Mouse (Mus musculus) mesoderm, embryonic 11.5 days (tissue): ENCODE measurements around the gene Fsd1.
A peak's percentile ranks its signal among the peaks of the same experiment; 100 is the strongest.

Experiments
- DNase-seq: peaks from one replicate; pipeline ENCODE4 v3.0.0-alpha.2; 2012; ENCODE audit warnings: low read depth, low spot score

The Fsd1 gene

DNA sequence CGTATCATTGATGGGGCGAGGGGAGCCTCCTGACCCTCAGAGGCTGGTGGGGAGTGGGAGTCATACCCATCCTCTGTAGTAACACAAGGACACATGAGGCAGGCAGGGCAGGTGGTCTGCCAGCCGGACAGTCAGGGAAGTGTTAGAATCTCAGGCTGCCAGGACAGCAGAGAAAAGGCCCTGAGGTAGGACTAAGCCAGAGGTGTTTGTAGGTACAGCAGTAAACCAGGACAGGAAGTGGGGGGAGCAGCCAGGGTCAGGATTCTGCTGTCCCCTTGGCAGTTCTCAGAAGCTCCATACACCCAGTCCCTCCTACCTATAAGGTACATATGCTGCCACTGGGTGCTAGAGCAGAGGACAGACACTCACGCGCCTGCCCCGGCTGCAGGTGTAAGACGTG lies 24.7 kb upstream of the Fsd1 start:
- DNase-seq: no peak

DNA sequence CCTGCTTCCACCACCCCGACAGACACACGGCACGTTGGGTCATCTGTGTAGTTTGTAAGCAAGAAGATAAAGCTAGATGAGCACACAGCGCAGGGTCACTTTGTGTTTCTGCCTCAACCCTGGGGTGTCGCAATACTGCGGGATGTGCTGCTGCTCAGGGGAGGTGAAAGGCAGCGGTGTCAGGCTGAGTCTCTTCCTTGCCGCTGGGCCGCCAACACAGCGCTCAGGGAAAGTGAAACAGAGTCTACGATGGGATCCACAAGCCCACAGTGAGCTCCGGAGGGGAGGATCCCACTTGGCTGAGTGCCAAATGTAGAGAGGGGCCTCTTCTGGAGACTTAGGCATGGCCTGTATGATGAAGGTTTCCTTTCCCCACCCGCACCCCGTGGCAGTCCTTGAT lies 23.1 kb upstream of the Fsd1 start:
- no peak for DNase-seq

- DNase-seq: no peak
These were observed 21.8 kb upstream of the Fsd1 start for GRCm38 (mm10) chr17:55964496-55964895.

GRCm38 (mm10) chr17:55964996-55965395 lies 21.3 kb upstream of the Fsd1 start:
- DNase-seq: no peak

DNA sequence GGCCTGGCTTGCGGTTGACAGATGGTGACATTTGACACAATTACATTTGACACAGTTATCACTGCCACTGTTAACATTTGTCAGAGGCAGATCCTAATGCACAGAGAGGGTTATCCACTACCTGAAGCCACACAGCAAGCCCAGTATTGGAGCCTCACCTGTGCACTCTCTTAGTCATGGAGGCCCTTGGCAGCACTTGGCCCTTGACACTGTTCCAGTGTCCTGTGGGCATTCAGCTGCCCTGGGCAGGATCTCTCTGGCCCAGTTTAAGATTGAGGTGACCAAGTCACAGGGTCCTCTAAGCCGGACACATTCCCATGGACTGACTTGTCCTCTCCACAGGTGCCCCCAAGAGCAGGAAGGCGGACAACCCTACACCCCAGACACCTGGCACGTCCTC lies 19.1 kb upstream of the Fsd1 start:
- DNase-seq: no peak

- no peak for DNase-seq
These were observed 18.1 kb upstream of the Fsd1 start for GRCm38 (mm10) chr17:55968210-55968609.

- DNase-seq: peak; percentile 77
These were observed 16.7 kb upstream of the Fsd1 start for GRCm38 (mm10) chr17:55969560-55969959.

GRCm38 (mm10) chr17:55969966-55970891 lies 16.1 kb upstream of the Fsd1 start, which contains the start of gene Shd:
Gene Shd (plus strand): TSS chr17:55970467.
- DNase-seq: peak; percentile 77

- no peak for DNase-seq
These were observed 14.9 kb upstream of the Fsd1 start for GRCm38 (mm10) chr17:55971453-55971852.

- peak; percentile 82 for DNase-seq
These were observed 9.9 kb upstream of the Fsd1 start for GRCm38 (mm10) chr17:55976255-55976862.

DNA sequence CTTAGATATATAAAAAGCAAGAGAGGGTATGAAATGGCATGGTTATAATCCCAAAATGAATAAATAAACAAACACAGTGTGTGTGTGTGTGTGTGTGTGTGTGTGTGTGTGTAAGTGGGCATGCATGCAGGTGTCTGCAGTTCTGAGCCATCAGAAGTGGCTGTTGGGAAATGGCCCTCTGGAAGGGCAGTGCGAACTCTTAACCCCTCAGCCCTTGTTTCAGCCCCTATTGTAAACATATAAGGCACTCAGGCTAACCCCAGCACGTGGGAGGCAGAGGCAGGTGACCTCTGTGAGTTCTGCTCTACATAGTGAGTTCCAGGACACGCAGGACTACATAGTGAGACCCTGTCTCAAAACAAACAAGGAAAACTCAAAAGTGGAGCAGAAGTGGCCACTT lies 9.0 kb upstream of the Fsd1 start:
- no peak for DNase-seq

GRCm38 (mm10) chr17:55990278-55990898 lies 4.1 kb downstream of the Fsd1 start:
- no peak for DNase-seq

- DNase-seq: no peak
These were observed 9.7 kb downstream of the Fsd1 start for GRCm38 (mm10) chr17:55996007-55996406.

DNA sequence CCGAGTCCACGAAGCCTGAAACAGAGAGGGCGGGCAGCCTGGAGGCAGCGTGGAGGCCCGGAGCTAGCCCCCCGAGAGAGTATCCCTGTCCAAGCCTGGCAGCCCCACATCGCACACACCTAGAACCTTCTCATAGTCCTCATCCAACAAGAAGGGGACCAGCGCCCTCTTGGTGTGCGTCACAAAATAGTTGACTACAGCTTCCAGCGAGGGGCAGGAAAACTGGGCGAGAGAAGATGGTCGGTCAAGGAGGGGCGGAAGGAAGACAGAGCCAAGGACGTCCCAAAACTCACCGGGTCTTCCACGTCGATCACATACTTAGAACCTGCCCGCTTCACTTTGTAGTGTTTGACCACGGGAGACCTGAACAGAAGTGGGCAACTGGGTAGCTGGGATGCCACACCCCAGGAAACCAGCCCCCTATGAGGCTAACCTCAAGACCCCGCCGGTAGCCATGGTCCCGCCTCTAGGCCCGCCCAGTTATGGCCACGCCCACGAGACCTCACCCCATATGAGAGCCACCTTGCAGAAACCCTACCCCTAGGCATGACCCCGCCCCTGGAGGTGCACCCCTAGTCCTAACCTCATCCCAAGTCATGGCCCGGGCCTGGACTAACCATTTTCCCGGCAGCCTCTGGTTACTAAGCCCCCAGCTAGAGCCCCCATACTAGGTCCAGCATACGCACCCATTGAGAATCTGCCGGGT lies 13.6 kb downstream of the Fsd1 start:
- no peak for DNase-seq

GRCm38 (mm10) chr17:56003000-56003399 lies 16.7 kb downstream of the Fsd1 start:
- no peak for DNase-seq

- DNase-seq: peak; percentile 100
These were observed 19.2 kb downstream of the Fsd1 start, which contains the start of the genes Stap2 and Mpnd for GRCm38 (mm10) chr17:56005415-56006061. Gene Stap2 (minus strand): TSS chr17:56005584. Gene Mpnd (plus strand): TSS chr17:56005711.

- DNase-seq: no peak
These were observed 20.6 kb downstream of the Fsd1 start for GRCm38 (mm10) chr17:56006956-56007355.

- no peak for DNase-seq
These were observed 21.4 kb downstream of the Fsd1 start for GRCm38 (mm10) chr17:56007444-56008355.

GRCm38 (mm10) chr17:56008356-56009087 lies 22.2 kb downstream of the Fsd1 start:
- DNase-seq: peak; percentile 98
